Mouse (Mus musculus) CH12.LX (cell line): ENCODE data around the gene Dctpp1. TPM values are rescaled to one million over a fixed set of nuclear protein-coding genes. Genes with fewer than 3 reads are reported as not detected.
A peak's percentile ranks its signal among the peaks of the same experiment; 100 is the strongest.

Experiments used
- DNase-seq: peaks from one replicate; pipeline ENCODE4 v3.0.0-alpha.2; 2013; ENCODE audit errors: extremely low read depth
- H3K27ac ChIP-seq: 2 replicates; pipeline ENCODE4 v1.5.1; 2012; ENCODE audit warnings: low read depth, mild to moderate bottlenecking, control low read depth, moderate library complexity; ENCODE audit not compliant: insufficient read depth
- H3K27me3 ChIP-seq: replicated peaks from 2 replicates; pipeline ENCODE3; 2012; ENCODE audit warnings: inconsistent platforms
- H3K36me3 ChIP-seq, 2 experiments: replicated peaks in 1 of 2; 2 replicates each; pipeline versions ENCODE3 to v1.6.1; 2012; ENCODE audit warnings: inconsistent platforms in 1 of 2, low read length in 1 of 2, mild to moderate bottlenecking in 1 of 2, mixed read lengths in 1 of 2, moderate library complexity in 1 of 2; ENCODE audit not compliant: control insufficient read depth in 1 of 2, insufficient read depth in 1 of 2
- H3K4me1 ChIP-seq, 2 experiments: 2 replicates each; pipeline ENCODE4 v1.6.1; 2012; ENCODE audit warnings: inconsistent platforms in 1 of 2, moderate library complexity in 1 of 2; ENCODE audit not compliant: insufficient read depth in 2 of 2, control insufficient read depth in 1 of 2
- H3K4me2 ChIP-seq: 2 replicates; pipeline ENCODE4 v1.6.1; 2012; ENCODE audit warnings: low read depth, mild to moderate bottlenecking, control low read depth; ENCODE audit not compliant: poor library complexity, insufficient read depth, severe bottlenecking
- H3K4me3 ChIP-seq, 3 experiments: fragments of 150-350 bp in 1 of 3; sonication (generic) in 1 of 3; replicated peaks in 1 of 3; 2 replicates each; pipeline versions ENCODE3 to v1.5.1; 2011 to 2012; ENCODE audit warnings: low read depth in 2 of 3, low read length in 2 of 3, mild to moderate bottlenecking in 2 of 3, moderate library complexity in 2 of 3, control low read depth in 1 of 3, improper control_type of control experiment in 1 of 3, inconsistent platforms in 1 of 3, mixed read lengths in 1 of 3; ENCODE audit not compliant: poor library complexity in 1 of 3
- H3K79me2 ChIP-seq: replicated peaks from 2 replicates; pipeline ENCODE4 v1.6.1; 2012; ENCODE audit warnings: mild to moderate bottlenecking, moderate library complexity; ENCODE audit not compliant: control insufficient read depth, poor library complexity, insufficient read depth, severe bottlenecking; ENCODE audit errors: extremely low read depth
- H3K9ac ChIP-seq: 2 replicates; pipeline ENCODE4 v1.6.1; 2012; ENCODE audit warnings: low read depth, mild to moderate bottlenecking, control low read depth, moderate library complexity; ENCODE audit not compliant: insufficient read depth
- H3K9me3 ChIP-seq: replicated peaks from 2 replicates; pipeline ENCODE3; 2012; ENCODE audit warnings: low read length, inconsistent platforms, mixed read lengths
- CHD1 ChIP-seq: IDR thresholded peaks from 2 replicates; pipeline ENCODE4 v1.6.1; 2012; ENCODE audit warnings: low read depth, low read length, improper control_type of control experiment, inconsistent platforms
- CHD2 ChIP-seq: IDR thresholded peaks from 2 replicates; pipeline ENCODE4 v1.6.1; 2011; ENCODE audit warnings: low read length, improper control_type of control experiment
- E2F4 ChIP-seq: IDR thresholded peaks from 2 replicates; pipeline ENCODE4 v1.6.1; 2011; ENCODE audit warnings: low read depth, low read length, improper control_type of control experiment; ENCODE audit not compliant: insufficient replicate concordance
- ELF1 ChIP-seq: IDR thresholded peaks from 2 replicates; pipeline ENCODE4 v1.6.1; 2014; ENCODE audit warnings: low read depth, mild to moderate bottlenecking, inconsistent platforms, low read length, improper control_type of control experiment
- GABPA ChIP-seq: IDR thresholded peaks from 2 replicates; pipeline ENCODE4 v1.6.1; 2012; ENCODE audit warnings: low read depth, low read length, improper control_type of control experiment, inconsistent platforms; ENCODE audit not compliant: insufficient replicate concordance
- JUND ChIP-seq: conservative IDR thresholded peaks from 2 replicates; pipeline ENCODE4 v1.6.1; 2011; ENCODE audit warnings: low read depth, low read length, improper control_type of control experiment
- KAT2A ChIP-seq: IDR thresholded peaks from 2 replicates; pipeline ENCODE4 v1.6.1; 2012; ENCODE audit warnings: low read length, improper control_type of control experiment, inconsistent platforms; ENCODE audit not compliant: insufficient replicate concordance
- MYC ChIP-seq: IDR thresholded peaks from 2 replicates; pipeline ENCODE4 v1.6.1; 2011; ENCODE audit warnings: low read depth, mild to moderate bottlenecking, improper control_type of control experiment, low read length
- POLR2AphosphoS2 ChIP-seq: IDR thresholded peaks from 2 replicates; pipeline ENCODE4 v1.6.1; 2011; ENCODE audit warnings: low read depth, low read length, improper control_type of control experiment
- ZMIZ1 ChIP-seq: IDR thresholded peaks from 2 replicates; pipeline ENCODE4 v1.6.1; 2012; ENCODE audit warnings: low read depth, mild to moderate bottlenecking, inconsistent platforms, low read length, improper control_type of control experiment
- ZNF384 ChIP-seq: IDR thresholded peaks from 2 replicates; pipeline ENCODE4 v1.6.1; 2012; ENCODE audit warnings: low read depth, low read length, improper control_type of control experiment, inconsistent platforms
- dilution Hi-C: fragments of 300-500 bp; cut with MboI; formaldehyde crosslinking; loops from 2 replicates; pipeline ENCODE4 v1.14.3; 2020; ENCODE audit warnings: low sequenced_read_pairs; ENCODE audit not compliant: extremely low pct_unique_long_range_greater_than_20kb, extremely low pct_ligation_motif_present
- in situ Hi-C: fragments of 300-500 bp; cut with MboI; formaldehyde crosslinking; loops from 3 replicates; pipeline ENCODE4 v1.14.3; 2019; ENCODE audit warnings: low sequenced_read_pairs, low pct_ligation_motif_present, low pct_unique_long_range_greater_than_20kb, mixed read lengths
- polyA plus RNA-seq: library from polyadenylated mRNA; unstranded; fragments of >175 nt; gene quantifications from 2 replicates; pipeline ENCODE4 v1.2.1, GENCODE M21; 2012; ENCODE audit warnings: low read depth; ENCODE audit not compliant: insufficient read length
- total RNA-seq, 2 experiments: library from RNA; depleted of rRNA; stranded (reverse); fragments of 300-350 nt in 1 of 2; fragments of >200 nt in 1 of 2; gene quantifications; 2 replicates each; pipeline ENCODE4 v1.2.3; 2012 to 2014

Gene Dctpp1
- total and polyA plus RNA-seq, 3 experiments, result 197 to 296 (median 221) TPM

GRCm38 (mm10) chr7:127256518-127256917 is 4.0 kb downstream of the Dctpp1 start:
- no peak for DNase-seq
- H3K4me1 ChIP-seq, result peaks cover 15 to 63% of the 10 kb centered on the region in 2 experiments; a peak in 3 of 4 replicates
- no peaks in the 10 kb centered on the region for H3K9me3 ChIP-seq
- in situ Hi-C loops, result no loop called here
- no peak overlapping the region for H3K9ac ChIP-seq
- dilution Hi-C loops, result no loop called here
- TF ChIP-seq E2F4 (no peak), ZMIZ1 (no peak), MYC (no peak), CHD2 (no peak), CHD1 (no peak), JUND (no peak), ELF1 (no peak), GABPA (no peak)
- H3K4me2 ChIP-seq, result no peak overlapping the region
- no peaks in the 10 kb centered on the region for H3K27me3 ChIP-seq
- peaks cover 15% of the 10 kb centered on the region for H3K79me2 ChIP-seq
- no peak overlapping the region for H3K4me3 ChIP-seq
- peaks cover 20 to 47% of the 10 kb centered on the region in 2 experiments for H3K36me3 ChIP-seq
- no peak overlapping the region for H3K27ac ChIP-seq

GRCm38 (mm10) chr7:127255965-127256364 is 4.5 kb downstream of the Dctpp1 start:
- DNase-seq, result no peak
- dilution Hi-C loops (no loop called here), in situ Hi-C loops (no loop called here)
- H3K27ac ChIP-seq, result no peak overlapping the region
- H3K9me3 ChIP-seq, result no peaks in the 10 kb centered on the region
- no peak overlapping the region for H3K4me2 ChIP-seq
- H3K79me2 ChIP-seq, result peaks cover 15% of the 10 kb centered on the region
- H3K36me3 ChIP-seq, result peaks cover 20 to 51% of the 10 kb centered on the region in 2 experiments
- H3K9ac ChIP-seq, result no peak overlapping the region
- H3K4me1 ChIP-seq, result peaks cover 14 to 62% of the 10 kb centered on the region in 2 experiments; a peak in 3 of 4 replicates
- no peaks in the 10 kb centered on the region for H3K27me3 ChIP-seq
- no peak for TF ChIP-seq ELF1
- TF ChIP-seq MYC, result no peak
- TF ChIP-seq ZNF384, result peak; percentile 34; the same call in 1 of the 2 replicates
- no peak overlapping the region for H3K4me3 ChIP-seq

- H3K4me1 ChIP-seq, result peaks cover 13 to 61% of the 10 kb centered on the region in 2 experiments; a peak in 3 of 4 replicates
Measured at GRCm38 (mm10) chr7:127255008-127255407, 5.5 kb downstream of the Dctpp1 start.

More at GRCm38 (mm10) chr7:127255008-127255407, 5.5 kb downstream of the Dctpp1 start:
- no peaks in the 10 kb centered on the region for H3K27me3 ChIP-seq
- peaks cover 21 to 57% of the 10 kb centered on the region in 2 experiments for H3K36me3 ChIP-seq
- TF ChIP-seq POLR2AphosphoS2 (peak; percentile 9; the same call in 1 of the 2 replicates), CHD1 (no peak), KAT2A (no peak)
- H3K9ac ChIP-seq, result peak overlapping the region; percentile 72
- in situ Hi-C loops (no loop called here), dilution Hi-C loops (no loop called here)
- H3K4me2 ChIP-seq, result peak overlapping the region; percentile 89
- H3K27ac ChIP-seq, result no peak overlapping the region; the same call in 1 of the 2 replicates
- H3K9me3 ChIP-seq, result no peaks in the 10 kb centered on the region
- H3K79me2 ChIP-seq, result peaks cover 12% of the 10 kb centered on the region
- no peak for DNase-seq
- H3K4me3 ChIP-seq, result peak overlapping the region in 1 of 3 experiments; percentile 54
